Mouse (Mus musculus): ENCODE measurements around the gene Wbp1. TPM values are rescaled to one million over a fixed set of nuclear protein-coding genes. Genes with fewer than 3 reads are reported as not detected.

Wbp1 gene
- polyA plus RNA-seq, 1 experiment = 44.5 TPM

DNA sequence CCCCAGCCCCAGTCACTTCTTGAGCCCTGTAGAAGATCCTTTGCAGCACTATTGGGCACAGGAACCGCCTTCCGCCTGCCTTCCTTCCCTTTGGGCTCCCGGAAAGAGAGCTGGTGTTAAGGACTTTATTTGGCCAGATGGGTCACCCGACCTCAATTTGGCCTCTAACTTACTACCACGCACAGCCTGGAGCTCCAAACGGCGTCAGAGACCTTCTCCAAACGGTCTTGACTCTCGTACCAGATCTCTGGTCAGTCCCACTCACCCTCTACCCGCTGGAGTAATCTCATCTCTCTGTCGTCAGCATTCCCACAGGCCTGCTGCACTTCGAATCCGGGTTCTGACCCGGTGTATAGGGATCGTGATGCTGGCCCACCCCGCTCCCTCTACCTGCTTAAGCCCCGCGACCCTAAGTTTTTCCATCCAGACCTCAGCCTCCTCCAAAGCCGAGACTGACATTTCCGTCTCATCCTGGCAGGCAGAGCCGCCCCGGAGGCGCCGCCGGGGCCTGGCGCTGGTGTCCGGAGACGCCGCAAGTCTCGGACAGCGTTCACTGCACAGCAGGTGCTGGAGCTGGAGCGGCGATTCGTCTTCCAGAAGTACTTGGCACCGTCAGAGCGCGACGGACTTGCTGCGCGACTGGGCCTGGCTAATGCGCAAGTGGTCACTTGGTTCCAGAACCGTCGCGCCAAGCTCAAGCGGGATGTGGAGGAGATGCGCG, 34.0 kb downstream of the Wbp1 start:
- H3K4me1 ChIP-seq (ENCODE audit: control insufficient read depth, insufficient read depth, low read length) = no peaks in the 10 kb centered on the region

DNA sequence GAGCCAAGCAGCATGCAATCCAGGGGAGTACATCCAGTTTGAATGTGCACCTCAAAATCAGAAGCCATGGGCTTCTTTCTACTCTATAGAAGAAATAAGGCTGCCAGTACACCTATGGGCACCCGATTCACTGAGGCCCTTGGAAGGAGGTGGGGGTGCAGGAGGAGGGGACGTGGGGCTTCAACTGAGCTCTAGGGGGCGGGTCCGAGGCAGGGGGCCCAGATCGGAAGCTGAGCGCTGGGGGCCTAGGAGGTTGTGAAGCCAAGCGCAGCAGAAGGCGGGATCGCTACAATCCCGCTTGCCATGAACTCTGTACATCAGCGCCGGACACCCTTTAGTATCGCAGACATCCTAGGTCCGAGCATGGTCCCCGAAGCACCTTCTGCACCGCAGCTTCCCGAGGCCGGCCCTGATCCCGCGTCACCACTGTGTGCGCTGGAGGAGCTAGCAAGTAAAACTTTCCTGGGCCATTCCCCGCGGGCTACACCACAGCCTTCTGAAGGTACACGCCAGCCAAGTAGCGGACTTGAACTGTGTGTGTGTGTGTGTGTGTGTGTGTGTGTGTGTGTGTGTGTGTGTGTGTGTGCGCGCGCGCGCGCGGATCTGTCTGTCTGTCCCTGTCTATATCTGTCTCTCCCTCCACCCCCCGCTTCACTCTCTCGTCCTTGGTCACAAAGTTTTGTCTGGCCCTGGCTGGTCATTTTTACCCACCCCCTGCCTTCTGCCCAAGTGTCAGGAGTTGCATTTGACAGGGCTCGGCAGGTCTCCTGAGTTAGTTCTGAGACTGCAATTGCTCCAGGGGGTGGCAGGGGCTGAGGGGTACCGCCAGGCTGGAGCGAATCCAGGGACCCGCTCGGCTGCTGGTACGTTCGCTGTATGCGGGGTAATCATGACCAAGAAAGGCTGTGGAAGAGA, 35.0 kb downstream of the Wbp1 start, which contains the start of gene Lbx2:
Gene Lbx2 (plus strand): TSS at position 247 of the 915 bp plus-strand sequence.
- TF ChIP-seq CTCF (IDR thresholded peaks at IDR 0.05; ENCODE audit: borderline replicate concordance, insufficient read depth, low read length) (no peak), POLR2A (IDR thresholded peaks at IDR 0.05; ENCODE audit: low read depth, low read length) (no peak)
- Histone ChIP-seq H3K4me1 (ENCODE audit: control insufficient read depth, insufficient read depth, low read length) (no peaks in the 10 kb centered on the region), H3K27ac (ENCODE audit: insufficient read depth, low read length) (no peak within 1 kb of the TSS), H3K4me3 (ENCODE audit: insufficient read depth, low read length) (no peak within 1 kb of the TSS)

More for the DNA sequence above, 34.0 kb downstream of the Wbp1 start:
- Histone ChIP-seq H3K27ac (ENCODE audit: insufficient read depth, low read length) (no peak overlapping the region), H3K4me3 (ENCODE audit: insufficient read depth, low read length) (no peak overlapping the region)
- TF ChIP-seq POLR2A (IDR thresholded peaks at IDR 0.05; ENCODE audit: low read depth, low read length) (no peak), CTCF (IDR thresholded peaks at IDR 0.05; ENCODE audit: borderline replicate concordance, insufficient read depth, low read length) (no peak)

DNA sequence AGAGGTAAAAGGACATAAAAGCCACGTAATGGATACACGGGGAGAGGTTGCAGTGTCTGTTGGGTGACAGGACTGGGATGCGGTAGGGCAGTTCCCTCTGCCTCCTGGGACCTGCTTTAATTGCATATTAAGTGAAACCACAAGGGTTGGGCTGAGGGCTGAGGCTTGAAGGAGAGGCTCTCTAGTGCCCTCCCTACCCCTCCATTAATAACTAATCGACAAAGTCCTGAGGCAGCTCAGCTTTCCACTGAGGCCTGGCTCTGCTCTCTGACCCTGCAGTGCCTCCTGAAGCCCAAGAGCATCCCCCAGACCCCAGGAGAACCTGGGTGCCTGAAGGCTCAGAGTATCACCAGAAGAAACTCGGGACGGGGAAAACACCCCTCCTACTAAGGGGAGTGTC, 36.9 kb downstream of the Wbp1 start:
- no peaks in the 10 kb centered on the region for H3K4me1 ChIP-seq (ENCODE audit: control insufficient read depth, insufficient read depth, low read length)
- TF ChIP-seq POLR2A (IDR thresholded peaks at IDR 0.05; ENCODE audit: low read depth, low read length) = peak; percentile 30; the same call in 1 of the 2 replicates
- no peak for TF ChIP-seq CTCF (IDR thresholded peaks at IDR 0.05; ENCODE audit: borderline replicate concordance, insufficient read depth, low read length)
- H3K4me3 ChIP-seq (ENCODE audit: insufficient read depth, low read length) = no peak overlapping the region
- H3K27ac ChIP-seq (ENCODE audit: insufficient read depth, low read length) = no peak overlapping the region

GRCm38 (mm10) chr6:83083497-83083896, 37.9 kb downstream of the Wbp1 start:
- TF ChIP-seq POLR2A (IDR thresholded peaks at IDR 0.05; ENCODE audit: low read depth, low read length) = no peak
- no peak overlapping the region for H3K4me3 ChIP-seq (ENCODE audit: insufficient read depth, low read length)
- no peaks in the 10 kb centered on the region for H3K4me1 ChIP-seq (ENCODE audit: control insufficient read depth, insufficient read depth, low read length)
- H3K27ac ChIP-seq (ENCODE audit: insufficient read depth, low read length) = no peak overlapping the region

GRCm38 (mm10) chr6:83080210-83080609, 41.1 kb downstream of the Wbp1 start:
- H3K4me3 ChIP-seq (ENCODE audit: insufficient read depth, low read length) = no peak overlapping the region
- no peaks in the 10 kb centered on the region for H3K4me1 ChIP-seq (ENCODE audit: control insufficient read depth, insufficient read depth, low read length)
- H3K27ac ChIP-seq (ENCODE audit: insufficient read depth, low read length) = no peak overlapping the region
- TF ChIP-seq POLR2A (IDR thresholded peaks at IDR 0.05; ENCODE audit: low read depth, low read length) (no peak), CTCF (IDR thresholded peaks at IDR 0.05; ENCODE audit: borderline replicate concordance, insufficient read depth, low read length) (no peak)

GRCm38 (mm10) chr6:83078324-83078858, 43.0 kb downstream of the Wbp1 start:
- peak overlapping the region; percentile 84 for H3K27ac ChIP-seq (ENCODE audit: insufficient read depth, low read length)
- no peak for TF ChIP-seq CTCF (IDR thresholded peaks at IDR 0.05; ENCODE audit: borderline replicate concordance, insufficient read depth, low read length)
- peak; percentile 62 for TF ChIP-seq POLR2A (IDR thresholded peaks at IDR 0.05; ENCODE audit: low read depth, low read length)
- peak overlapping the region; percentile 76 for H3K4me3 ChIP-seq (ENCODE audit: insufficient read depth, low read length)
- no peaks in the 10 kb centered on the region for H3K4me1 ChIP-seq (ENCODE audit: control insufficient read depth, insufficient read depth, low read length)

DNA sequence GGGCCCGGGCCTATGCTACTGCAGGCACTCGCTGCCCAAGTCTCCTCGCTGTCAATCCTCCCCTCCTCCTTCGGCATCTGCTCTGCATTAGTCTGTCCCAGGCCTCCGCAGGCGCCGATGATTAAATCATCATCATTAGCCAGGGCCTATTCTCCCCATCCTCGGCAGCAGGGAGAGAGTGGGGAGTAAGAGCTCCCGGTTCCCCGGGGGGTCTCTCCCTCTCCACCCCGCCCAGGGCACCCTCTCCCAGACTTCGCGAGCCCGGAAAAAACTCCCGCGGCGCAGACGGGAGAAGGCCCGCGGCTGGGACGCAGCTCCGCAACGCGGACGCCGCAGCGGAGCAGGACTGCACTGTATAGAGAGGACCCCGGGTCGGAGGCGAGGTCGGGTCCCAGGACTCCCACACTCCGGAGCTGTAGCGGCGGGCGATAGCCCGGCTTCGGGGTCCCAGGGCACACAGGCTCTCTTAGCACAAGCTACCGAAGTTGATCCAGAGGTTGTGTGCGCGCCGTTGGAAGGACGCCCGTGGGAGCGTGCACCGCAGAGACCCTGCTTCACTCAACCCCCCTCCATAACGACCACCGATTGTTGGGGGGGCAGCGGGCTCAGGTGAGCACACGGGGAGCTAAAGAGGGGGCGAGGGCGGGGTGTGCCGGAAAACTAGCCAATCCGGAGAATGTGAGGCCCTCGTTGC, 43.6 kb downstream of the Wbp1 start, which contains the start of gene Pcgf1:
Gene Pcgf1 (plus strand): TSS at position 240 of the 694 bp plus-strand sequence.
- Histone ChIP-seq H3K4me1 (ENCODE audit: control insufficient read depth, insufficient read depth, low read length) (no peaks in the 10 kb centered on the region), H3K4me3 (ENCODE audit: insufficient read depth, low read length) (peak within 1 kb of the TSS; percentile 76), H3K27ac (ENCODE audit: insufficient read depth, low read length) (peak within 1 kb of the TSS; percentile 84)
- TF ChIP-seq POLR2A (IDR thresholded peaks at IDR 0.05; ENCODE audit: low read depth, low read length) = no peak; the same call in 1 of the 2 replicates
- TF ChIP-seq CTCF (IDR thresholded peaks at IDR 0.05; ENCODE audit: borderline replicate concordance, insufficient read depth, low read length) = no peak

- no peak for TF ChIP-seq POLR2A (IDR thresholded peaks at IDR 0.05; ENCODE audit: low read depth, low read length)
- TF ChIP-seq CTCF (IDR thresholded peaks at IDR 0.05; ENCODE audit: borderline replicate concordance, insufficient read depth, low read length) = no peak
- Histone ChIP-seq H3K27ac (ENCODE audit: insufficient read depth, low read length) (no peak overlapping the region), H3K4me3 (ENCODE audit: insufficient read depth, low read length) (no peak overlapping the region), H3K4me1 (ENCODE audit: control insufficient read depth, insufficient read depth, low read length) (no peaks in the 10 kb centered on the region)
These were observed 46.4 kb downstream of the Wbp1 start for GRCm38 (mm10) chr6:83074979-83075378.

DNA sequence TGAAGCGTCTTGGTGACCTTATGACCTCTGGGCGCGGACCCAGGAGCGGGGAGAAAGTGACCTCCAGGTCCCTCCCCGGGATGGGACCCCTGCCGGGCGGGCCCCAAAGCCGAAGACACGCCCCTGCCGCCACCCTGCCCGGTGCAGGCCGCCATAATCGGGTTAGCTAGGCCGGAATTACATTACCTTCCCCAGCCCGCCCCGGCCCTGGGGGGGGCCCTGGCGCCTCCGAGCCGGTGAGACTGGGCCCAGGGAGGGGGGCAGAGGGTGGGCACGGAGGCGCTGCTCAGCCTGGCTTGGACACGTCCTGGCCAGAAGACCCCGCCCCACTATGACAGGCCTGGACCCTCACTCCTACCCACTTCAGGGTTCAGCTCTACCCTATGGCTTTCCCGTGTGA, 50.1 kb downstream of the Wbp1 start:
- TF ChIP-seq POLR2A (IDR thresholded peaks at IDR 0.05; ENCODE audit: low read depth, low read length) (no peak), CTCF (IDR thresholded peaks at IDR 0.05; ENCODE audit: borderline replicate concordance, insufficient read depth, low read length) (no peak)
- Histone ChIP-seq H3K27ac (ENCODE audit: insufficient read depth, low read length) (no peak overlapping the region), H3K4me1 (ENCODE audit: control insufficient read depth, insufficient read depth, low read length) (no peaks in the 10 kb centered on the region), H3K4me3 (ENCODE audit: insufficient read depth, low read length) (no peak overlapping the region)
